Mouse (Mus musculus) left cerebral cortex, postnatal 14 days (tissue): ENCODE data around the gene Bco1. TPM values are rescaled to one million over a fixed set of nuclear protein-coding genes. Genes with fewer than 3 reads are reported as not detected.

Source experiments
- DNase-seq, 2 experiments: peaks; one replicate each; pipeline ENCODE4 v3.0.0; 2021 to 2022; ENCODE audit warnings: low spot score in 2 of 2, mixed read lengths in 1 of 2
- intact Hi-C: fragments of 180-260 bp; cut with DNase I; formaldehyde crosslinking; loops from one replicate; pipeline ENCODE4 v1.15.1; 2025
- total RNA-seq, 2 experiments: library from RNA; stranded (reverse); gene quantifications; 2 replicates each; pipeline ENCODE4 v1.2.3; 2021

The Bco1 gene
- total RNA-seq, 2 experiments from 2014 or later: not detected

DNA sequence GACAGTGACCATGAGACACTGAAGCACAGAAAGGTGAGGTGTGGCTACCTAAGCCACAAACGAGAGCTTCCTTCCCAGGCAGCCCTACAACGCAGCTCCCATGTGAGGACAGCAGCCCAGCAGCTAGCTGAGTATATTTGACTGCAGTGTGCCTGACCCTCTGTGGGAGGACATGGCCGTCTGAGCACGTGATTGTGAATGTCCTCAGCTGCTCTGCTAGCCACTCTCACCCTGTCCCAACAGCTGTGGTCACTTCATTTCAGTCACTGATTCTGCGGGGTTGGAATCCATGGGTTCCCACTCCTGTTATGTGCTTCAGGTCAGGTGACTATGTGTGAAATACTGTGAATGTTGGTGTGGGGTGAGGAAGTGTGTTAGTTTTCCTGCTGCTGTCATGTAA lies 80.7 kb downstream of the Bco1 start:
- intact Hi-C loops: no loop called here
- DNase-seq: peak in 1 of 2 experiments; percentile 18

DNA sequence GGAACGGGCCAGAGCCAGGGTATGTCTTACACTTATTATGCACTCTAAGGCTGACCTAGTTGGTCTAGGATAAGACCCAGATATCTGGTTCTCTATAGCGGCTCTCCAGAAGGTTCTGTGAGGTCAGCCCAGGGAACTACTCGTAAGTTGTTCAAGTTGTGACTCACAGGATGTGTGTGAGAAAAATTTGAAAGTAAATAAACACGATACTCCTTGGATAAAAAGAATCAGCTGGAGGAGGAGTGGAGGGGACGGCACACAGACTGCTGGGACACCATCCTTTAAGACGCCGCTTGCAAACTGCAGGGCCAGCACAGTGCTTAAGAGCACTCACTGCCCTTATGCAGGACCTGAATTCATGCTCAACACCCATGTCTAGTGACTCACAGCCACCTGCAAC lies 81.6 kb downstream of the Bco1 start:
- intact Hi-C loops: no loop called here

GRCm38 (mm10) chr8:117178039-117178438 lies 82.4 kb downstream of the Bco1 start:
- no peak for DNase-seq
- intact Hi-C loops: no loop called here

More for the DNA sequence above, 81.6 kb downstream of the Bco1 start:
- no peak for DNase-seq

DNA sequence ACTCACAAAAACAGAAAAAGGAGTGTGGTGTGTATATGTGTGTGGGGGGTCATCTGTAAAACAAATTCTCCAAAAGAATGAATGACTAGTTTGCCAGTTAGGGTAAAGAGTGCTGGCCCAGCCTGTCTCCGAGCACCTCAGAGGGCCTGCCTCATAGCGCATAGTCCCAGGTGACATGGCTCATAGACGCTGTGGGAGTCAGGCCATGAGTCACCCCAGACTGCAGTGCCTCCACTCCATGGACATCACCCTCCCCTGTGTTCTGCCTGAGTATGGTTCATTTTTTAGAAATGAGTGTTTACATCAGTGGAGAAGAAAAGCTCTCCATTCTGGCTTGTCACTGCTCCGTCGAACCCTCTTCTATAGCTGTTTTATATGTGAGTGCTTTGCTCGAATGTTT lies 83.0 kb downstream of the Bco1 start:
- DNase-seq: no peak
- intact Hi-C loops: no loop called here

DNA sequence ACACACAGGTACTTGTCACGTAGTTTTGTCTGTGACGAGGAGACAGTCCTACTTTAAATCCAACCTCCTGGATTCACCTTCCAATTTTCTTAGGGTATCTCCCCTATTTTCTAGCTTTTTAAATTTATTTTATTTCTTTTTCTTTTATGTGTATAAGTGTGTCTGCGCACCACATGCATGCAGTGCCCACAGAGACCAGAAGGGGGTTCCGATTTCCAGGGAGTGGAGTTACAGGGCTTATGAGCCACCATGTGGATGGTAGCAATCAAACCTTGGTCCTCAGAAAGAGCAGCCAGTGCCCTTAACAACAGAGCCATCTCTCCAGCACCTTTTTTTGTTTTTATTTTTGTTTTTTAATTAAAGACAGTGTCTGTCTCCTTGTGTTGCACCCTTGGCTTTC lies 87.1 kb downstream of the Bco1 start:
- intact Hi-C loops: no loop called here
- no peak for DNase-seq

Other genes with a start within 250 kb of the Bco1 start
- gene Cmc2, start 174.4 kb upstream of the Bco1 start, total RNA-seq: 10 to 100 TPM; 12.9 to 14.8 TPM
- gene Cenpn, start 174.1 kb upstream of the Bco1 start, total RNA-seq: 1 to 10 TPM; 1.6 to 2.7 TPM
- gene Atmin, start 152.5 kb upstream of the Bco1 start, total RNA-seq: 10 to 100 TPM; 41.1 to 46.4 TPM
- gene 1700030J22Rik, start 116.9 kb upstream of the Bco1 start, total RNA-seq: 10 to 100 TPM; 13.8 to 14.7 TPM
- 10 to 100 TPM; 37.6 to 41.1 TPM for gene Gcsh, start 102.3 kb upstream of the Bco1 start, total RNA-seq
- not detected for gene Pkd1l2, start 13.4 kb upstream of the Bco1 start, total RNA-seq
- 10 to 100 TPM; 17.2 to 19.3 TPM for gene Gan, start 62.3 kb downstream of the Bco1 start, total RNA-seq
- 100 to 1,000 TPM; 358 to 375 TPM for gene Cmip, start 161.2 kb downstream of the Bco1 start, total RNA-seq